Mouse (Mus musculus): Measurements from ENCODE around the gene Cfap74. TPM values are rescaled to one million over a fixed set of nuclear protein-coding genes. Genes with fewer than 3 reads are reported as not detected.

Gene Cfap74
- total and polyA plus RNA-seq, 3 experiments = 0.26 to 0.78 (median 0.32) TPM

DNA sequence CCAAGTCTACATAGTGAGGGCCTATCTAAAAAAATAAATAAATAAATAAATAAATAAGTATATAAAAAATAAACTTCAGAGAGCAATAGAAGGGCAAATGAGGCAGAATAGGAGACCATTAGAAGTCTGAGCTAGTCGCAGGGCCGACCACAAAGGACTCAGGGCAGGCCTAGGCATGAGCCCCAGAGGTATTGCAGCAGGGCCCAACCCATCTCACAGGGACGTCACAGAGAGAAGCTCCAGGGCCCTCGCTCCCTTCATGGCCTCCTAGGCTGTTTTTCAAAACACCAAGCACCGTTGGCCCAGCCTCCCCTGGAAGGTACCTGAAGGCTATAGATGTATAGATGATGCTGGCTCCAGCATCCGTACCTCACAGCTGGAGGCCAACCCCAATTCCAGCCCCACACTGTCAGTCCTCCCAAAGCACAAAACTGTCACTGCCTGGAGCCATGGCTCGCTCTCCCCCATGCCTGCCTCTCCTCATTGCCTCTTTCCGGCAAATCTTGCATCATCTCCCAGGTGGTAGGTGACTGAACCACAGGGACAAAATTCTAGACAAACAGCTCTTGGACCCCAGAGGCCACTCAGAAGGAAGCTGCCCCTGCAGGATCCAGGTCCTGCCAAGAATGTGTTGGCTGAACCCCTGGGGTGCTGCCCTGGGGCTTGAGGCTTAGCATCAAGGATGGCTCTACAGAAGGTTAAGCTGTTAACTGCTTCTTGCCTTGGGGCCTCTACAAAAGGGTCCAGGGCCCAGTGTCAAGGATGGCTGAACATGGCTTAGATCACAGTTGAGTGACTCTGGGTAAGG is 73.9 kb downstream of the Cfap74 start:
- Histone ChIP-seq H3K4me3 (no peak overlapping the region), H3K27me3 (ENCODE audit: control insufficient read depth, insufficient read depth, low read length) (no peaks in the 10 kb centered on the region), H3K4me1 (ENCODE audit: control insufficient read depth, insufficient read depth, low read length) (peaks cover 17% of the 10 kb centered on the region), H3K36me3 (ENCODE audit: control insufficient read depth, insufficient read depth, low read length) (no peaks in the 10 kb centered on the region), H3K27ac (no peak overlapping the region), H3K79me2 (replicated peaks; ENCODE audit: control insufficient read depth, insufficient read depth, low read length) (no peaks in the 10 kb centered on the region), H3K9ac (ENCODE audit: low read depth, low read length) (no peak overlapping the region)
- TF ChIP-seq POLR2A (IDR thresholded peaks at IDR 0.05; ENCODE audit: insufficient read depth, low read depth, low read length) (no peak), EP300 (IDR thresholded peaks at IDR 0.05; ENCODE audit: insufficient read depth, low read depth, low read length) (no peak), CTCF (IDR thresholded peaks at IDR 0.05) (no peak)
- intact Hi-C loops (cut with DNase I) = loop anchor here (2.0 to 5.0 kb wide), 3 partner anchors 34 to 300 kb away; partner anchors contain the start of gene Ssu72
- 94% methylated on average over 8 of the region's 8 CpGs for WGBS
- DNase-seq = no peak

DNA sequence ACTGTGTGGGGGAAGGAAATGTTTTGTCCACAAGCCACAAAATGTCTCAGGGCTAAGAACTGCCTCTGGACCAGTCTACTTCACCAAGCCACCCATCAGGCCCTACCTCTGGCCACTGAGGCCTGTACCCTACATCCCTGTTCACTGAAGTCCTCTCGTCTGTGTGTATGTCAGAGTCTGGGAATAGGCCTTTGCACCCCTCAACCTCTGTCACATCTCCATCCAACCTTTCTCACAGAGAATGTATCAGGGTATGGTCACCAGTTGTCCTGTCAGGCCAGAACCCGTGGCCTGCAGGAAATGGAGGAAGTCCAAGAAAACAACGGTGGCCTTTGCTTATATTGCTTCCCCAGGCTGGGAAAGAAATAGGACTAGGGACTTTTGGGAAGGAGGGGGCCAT is 76.5 kb downstream of the Cfap74 start:
- Histone ChIP-seq H3K27ac (peak overlapping the region; percentile 57), H3K4me1 (ENCODE audit: control insufficient read depth, insufficient read depth, low read length) (peaks cover 31% of the 10 kb centered on the region), H3K79me2 (replicated peaks; ENCODE audit: control insufficient read depth, insufficient read depth, low read length) (no peaks in the 10 kb centered on the region), H3K9ac (ENCODE audit: low read depth, low read length) (no peak overlapping the region), H3K4me3 (no peak overlapping the region), H3K36me3 (ENCODE audit: control insufficient read depth, insufficient read depth, low read length) (no peaks in the 10 kb centered on the region), H3K27me3 (ENCODE audit: control insufficient read depth, insufficient read depth, low read length) (no peaks in the 10 kb centered on the region)
- no peak for TF ChIP-seq POLR2A (IDR thresholded peaks at IDR 0.05; ENCODE audit: insufficient read depth, low read depth, low read length)
- no peak for DNase-seq
- intact Hi-C loops (cut with DNase I) = loop anchor here (5.0 kb wide), 1 partner anchor 42 kb away; no protein-coding TSS in a partner anchor
- 42% methylated on average over 3 of the region's 3 CpGs for WGBS

GRCm38 (mm10) chr4:155487746-155488145 is 78.8 kb downstream of the Cfap74 start:
- peak in 1 of 2 experiments; percentile 25 for DNase-seq
- peaks cover 7% of the 10 kb centered on the region for H3K79me2 ChIP-seq (replicated peaks; ENCODE audit: control insufficient read depth, insufficient read depth, low read length)
- H3K36me3 ChIP-seq (ENCODE audit: control insufficient read depth, insufficient read depth, low read length) = no peaks in the 10 kb centered on the region
- TF ChIP-seq CTCF (IDR thresholded peaks at IDR 0.05) (no peak), EP300 (IDR thresholded peaks at IDR 0.05; ENCODE audit: insufficient read depth, low read depth, low read length) (no peak), POLR2A (IDR thresholded peaks at IDR 0.05; ENCODE audit: insufficient read depth, low read depth, low read length) (no peak)
- intact Hi-C loops (cut with DNase I) = loop anchor here (5.0 kb wide), 1 partner anchor 40 kb away; no protein-coding TSS in a partner anchor
- H3K27me3 ChIP-seq (ENCODE audit: control insufficient read depth, insufficient read depth, low read length) = no peaks in the 10 kb centered on the region
- 26% methylated on average over 3 of the region's 3 CpGs for WGBS
- H3K4me3 ChIP-seq = no peak overlapping the region
- H3K27ac ChIP-seq = peak overlapping the region; percentile 85
- H3K9ac ChIP-seq (ENCODE audit: low read depth, low read length) = no peak overlapping the region
- H3K4me1 ChIP-seq (ENCODE audit: control insufficient read depth, insufficient read depth, low read length) = peaks cover 27% of the 10 kb centered on the region

DNA sequence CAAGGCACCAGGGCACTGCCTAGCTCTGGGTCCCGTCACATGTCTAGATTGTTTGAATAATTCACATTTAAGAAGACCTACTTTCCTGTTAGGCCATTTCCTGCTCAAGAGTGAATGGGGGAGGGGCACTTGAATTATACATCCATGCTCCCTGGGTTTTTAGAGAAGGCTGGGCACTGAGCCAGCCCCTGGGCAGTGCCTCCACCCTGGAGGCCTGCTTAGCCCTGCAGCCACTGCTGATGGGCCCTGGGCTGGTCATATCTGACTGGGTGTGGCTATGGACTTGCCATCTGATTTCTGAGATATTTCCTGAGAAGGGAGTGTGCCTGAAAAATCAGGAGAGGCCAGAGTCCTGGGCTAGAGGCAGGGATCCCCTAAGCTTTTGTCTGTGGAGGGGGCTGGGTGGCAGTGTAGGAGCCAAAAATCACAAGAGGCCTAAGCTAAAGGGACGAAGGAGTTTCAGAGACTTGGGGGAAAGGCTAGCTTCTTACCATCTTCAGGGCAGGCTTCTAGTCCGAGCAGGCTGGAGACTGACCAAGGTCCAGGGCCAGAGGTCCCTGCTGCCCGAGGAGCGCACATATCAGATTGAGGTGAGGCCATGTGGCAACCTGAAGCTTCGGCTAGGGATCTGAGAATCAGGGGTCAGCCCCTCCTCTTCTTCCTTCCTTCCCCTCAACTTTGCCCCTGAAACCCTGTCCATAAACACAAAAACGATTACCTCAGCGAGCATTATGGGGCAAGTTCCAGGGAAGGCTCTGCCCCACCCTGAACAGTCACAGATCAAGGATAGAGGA is 79.4 kb downstream of the Cfap74 start:
- 53% methylated on average over 8 of the region's 8 CpGs for WGBS
- intact Hi-C loops (cut with DNase I) = loop anchor here (5.0 kb wide), 1 partner anchor 39 kb away; no protein-coding TSS in a partner anchor

DNA sequence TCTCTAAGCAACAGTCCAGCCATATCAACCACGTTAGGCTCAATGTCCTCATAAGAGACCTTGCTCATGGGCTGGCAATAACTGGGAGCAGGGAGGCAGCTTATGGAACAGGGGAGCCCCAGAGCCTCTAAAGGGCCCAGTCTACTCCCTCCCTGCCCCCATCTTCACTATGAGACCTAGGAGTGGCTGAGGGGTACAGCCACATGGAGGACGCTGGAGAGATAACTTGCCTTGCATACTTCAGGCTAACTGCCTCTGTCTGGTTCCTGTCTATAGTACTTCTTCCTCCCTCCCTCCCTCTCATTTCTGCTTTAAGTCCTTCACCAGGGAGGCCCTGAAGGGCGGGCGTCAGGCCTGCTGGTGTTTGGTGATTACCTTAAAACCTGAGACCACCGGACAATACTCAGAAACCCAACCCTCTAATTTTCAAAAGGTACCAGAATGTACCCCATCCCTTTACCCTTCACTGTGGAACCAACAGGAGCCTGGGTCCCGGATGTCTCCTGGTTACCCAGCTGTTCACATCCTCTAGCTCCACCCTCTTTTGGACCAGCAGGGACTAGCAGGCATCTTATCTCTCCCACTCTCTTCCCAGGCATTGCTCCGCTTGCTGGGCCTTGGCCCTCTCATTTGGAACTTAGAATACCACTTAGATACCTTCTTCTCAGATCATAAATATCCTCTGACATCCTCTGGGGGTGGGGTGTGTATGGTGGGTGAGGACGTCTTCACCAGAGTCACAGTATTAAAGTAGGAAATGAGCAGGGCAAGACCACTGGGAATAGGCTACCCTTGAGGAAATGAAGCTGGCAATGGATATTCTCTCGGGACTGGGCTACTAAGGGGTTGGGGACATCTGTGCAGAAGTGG is 80.3 kb downstream of the Cfap74 start:
- H3K27ac ChIP-seq = peak overlapping the region; percentile 85
- H3K79me2 ChIP-seq (replicated peaks; ENCODE audit: control insufficient read depth, insufficient read depth, low read length) = peaks cover 7% of the 10 kb centered on the region
- H3K4me3 ChIP-seq = no peak overlapping the region
- TF ChIP-seq POLR2A (IDR thresholded peaks at IDR 0.05; ENCODE audit: insufficient read depth, low read depth, low read length) (no peak), CTCF (IDR thresholded peaks at IDR 0.05) (no peak), EP300 (IDR thresholded peaks at IDR 0.05; ENCODE audit: insufficient read depth, low read depth, low read length) (no peak)
- intact Hi-C loops (cut with DNase I) = loop anchor here (5.0 kb wide), 1 partner anchor 38 kb away; no protein-coding TSS in a partner anchor
- peaks cover 30% of the 10 kb centered on the region for H3K4me1 ChIP-seq (ENCODE audit: control insufficient read depth, insufficient read depth, low read length)
- no peak for DNase-seq
- H3K36me3 ChIP-seq (ENCODE audit: control insufficient read depth, insufficient read depth, low read length) = peaks cover 2% of the 10 kb centered on the region; the same call in 1 of the 2 replicates
- no peaks in the 10 kb centered on the region for H3K27me3 ChIP-seq (ENCODE audit: control insufficient read depth, insufficient read depth, low read length)
- 61% methylated on average over 9 of the region's 9 CpGs for WGBS
- H3K9ac ChIP-seq (ENCODE audit: low read depth, low read length) = no peak overlapping the region

More for the DNA sequence above, 79.4 kb downstream of the Cfap74 start:
- TF ChIP-seq EP300 (IDR thresholded peaks at IDR 0.05; ENCODE audit: insufficient read depth, low read depth, low read length) = 0 out of 2 replicates have a peak, but pooled peaks have one; percentile 5
- no peak for TF ChIP-seq CTCF (IDR thresholded peaks at IDR 0.05)
- Histone ChIP-seq H3K27ac (peak overlapping the region; percentile 85), H3K9ac (ENCODE audit: low read depth, low read length) (peak overlapping the region; percentile 22; the same call in 1 of the 2 replicates), H3K4me3 (no peak overlapping the region), H3K27me3 (ENCODE audit: control insufficient read depth, insufficient read depth, low read length) (no peaks in the 10 kb centered on the region), H3K36me3 (ENCODE audit: control insufficient read depth, insufficient read depth, low read length) (no peaks in the 10 kb centered on the region), H3K4me1 (ENCODE audit: control insufficient read depth, insufficient read depth, low read length) (peaks cover 28% of the 10 kb centered on the region), H3K79me2 (replicated peaks; ENCODE audit: control insufficient read depth, insufficient read depth, low read length) (peaks cover 7% of the 10 kb centered on the region)
- peak; percentile 66 to 84 for DNase-seq
